Mouse (Mus musculus) left cerebral cortex, adult 8-10 months (tissue): ENCODE measurements around the gene Fbxo40. TPM values are rescaled to one million over a fixed set of nuclear protein-coding genes. Genes with fewer than 3 reads are reported as not detected.

Source experiments
- DNase-seq, 2 experiments: peaks; one replicate each; pipeline ENCODE4 v3.0.0; 2022; ENCODE audit warnings: low spot score in 2 of 2
- total RNA-seq, 4 experiments: library from RNA; stranded (reverse); gene quantifications; 2 replicates each; pipeline ENCODE4 v1.2.4; 2022

The Fbxo40 gene
- under 1 TPM; 0.11 to 0.39 (median 0.32) TPM for total RNA-seq

DNA sequence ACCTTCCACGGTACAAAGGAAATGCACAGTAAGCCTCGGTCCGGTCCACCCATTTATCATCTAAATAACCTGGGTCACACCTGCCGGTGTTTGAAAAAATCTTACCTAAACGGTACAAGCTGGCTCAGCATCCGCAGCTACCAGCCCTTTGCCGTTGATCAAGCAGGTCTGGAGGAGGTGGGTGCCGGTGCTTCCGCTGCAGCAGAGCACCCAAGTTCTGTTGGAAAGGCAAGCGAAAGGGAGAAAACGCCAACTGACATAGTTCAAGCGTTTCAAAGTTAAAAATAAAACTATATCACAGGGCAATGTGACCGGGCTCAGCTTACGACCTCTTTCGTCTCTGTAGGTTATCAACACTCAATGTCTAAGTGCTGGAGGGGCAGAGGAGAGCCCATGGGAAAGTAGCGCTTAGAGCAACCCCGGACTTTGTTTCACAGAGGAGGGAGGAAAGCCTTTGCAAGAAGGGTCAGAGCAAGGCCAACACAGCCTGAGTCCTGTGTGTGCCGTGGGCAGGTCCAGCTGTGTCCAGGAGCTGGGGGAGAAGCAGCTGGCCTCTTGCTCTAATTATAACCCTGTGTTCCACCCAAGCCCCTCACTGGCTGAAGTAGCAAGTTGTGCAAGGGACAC lies at the start of gene Fbxo40:
TSS of gene Fbxo40 (minus strand) at position 469 of the 627 bp plus-strand sequence.
- DNase-seq, result no peak

DNA sequence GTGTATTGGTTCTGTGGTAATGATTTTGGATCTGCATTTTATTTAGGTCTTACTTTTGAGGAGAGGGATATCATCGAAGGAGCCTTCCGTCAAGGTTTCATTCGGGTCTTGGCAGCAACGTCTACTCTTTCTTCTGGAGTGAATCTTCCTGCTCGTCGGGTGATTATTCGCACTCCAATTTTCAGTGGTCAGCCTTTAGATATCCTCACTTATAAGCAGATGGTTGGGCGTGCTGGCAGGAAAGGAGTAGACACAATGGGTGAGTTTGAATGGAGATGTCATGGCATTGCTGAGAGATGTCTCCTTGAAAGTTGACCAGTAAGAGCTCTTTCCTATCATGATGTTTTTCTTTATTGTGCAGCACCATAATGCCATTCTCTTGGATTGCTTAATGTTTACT lies 44.5 kb upstream of the Fbxo40 start:
- no peak for DNase-seq

DNA sequence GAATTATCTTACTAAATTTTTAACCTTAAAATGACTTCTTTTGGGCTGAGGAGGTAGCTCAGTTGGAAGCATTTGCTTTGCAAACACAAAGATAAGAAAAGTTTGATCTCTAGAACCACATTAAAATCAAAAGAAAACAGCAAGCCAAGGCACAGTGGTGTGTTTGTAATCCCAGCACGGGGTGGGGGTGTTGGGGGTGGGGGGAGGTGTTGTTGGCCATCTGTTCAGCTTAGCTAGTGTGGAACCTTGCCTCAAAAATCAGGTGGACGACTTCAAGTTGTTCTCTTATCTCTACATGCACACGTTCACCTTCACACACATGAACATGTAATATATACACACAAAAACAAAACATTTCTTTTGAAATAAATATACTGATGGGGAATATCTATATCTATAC lies 41.7 kb upstream of the Fbxo40 start:
- no peak for DNase-seq

DNA sequence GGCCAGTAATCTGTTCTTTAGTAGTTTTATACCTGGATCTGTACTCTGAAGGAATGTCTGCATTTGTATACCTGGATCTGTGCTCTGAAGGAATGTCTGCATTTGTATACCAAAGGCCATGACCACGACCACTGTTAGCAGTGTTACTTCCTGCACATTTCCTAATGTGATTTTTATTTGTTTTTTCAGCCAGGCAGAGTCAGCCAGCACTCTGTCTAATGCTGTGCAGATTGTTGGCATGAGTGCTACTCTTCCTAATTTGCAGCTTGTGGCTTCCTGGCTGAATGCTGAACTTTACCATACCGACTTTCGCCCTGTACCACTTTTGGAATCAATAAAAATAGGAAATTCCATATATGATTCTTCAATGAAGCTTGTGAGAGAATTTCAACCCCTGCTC lies 37.3 kb upstream of the Fbxo40 start:
- DNase-seq, result no peak

DNA sequence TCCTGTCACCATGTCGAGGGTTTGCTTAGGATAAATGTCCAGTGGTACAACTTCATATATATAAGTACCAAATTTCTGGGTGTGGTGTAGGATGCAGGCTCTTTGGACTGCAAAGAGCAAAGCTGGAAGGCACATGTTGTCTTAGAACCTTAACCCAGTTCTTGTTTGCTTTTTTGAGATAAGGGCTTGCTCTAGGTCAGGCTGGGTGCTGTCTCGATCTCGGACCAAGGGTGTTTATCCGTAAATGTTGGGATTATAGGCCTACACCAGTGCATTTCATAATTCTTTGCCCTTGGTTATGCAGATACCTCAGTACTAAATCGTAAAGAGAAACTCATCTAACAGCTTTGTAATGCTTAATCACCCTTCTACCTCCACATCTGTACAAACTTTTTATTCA lies 22.1 kb upstream of the Fbxo40 start:
- no peak for DNase-seq

DNA sequence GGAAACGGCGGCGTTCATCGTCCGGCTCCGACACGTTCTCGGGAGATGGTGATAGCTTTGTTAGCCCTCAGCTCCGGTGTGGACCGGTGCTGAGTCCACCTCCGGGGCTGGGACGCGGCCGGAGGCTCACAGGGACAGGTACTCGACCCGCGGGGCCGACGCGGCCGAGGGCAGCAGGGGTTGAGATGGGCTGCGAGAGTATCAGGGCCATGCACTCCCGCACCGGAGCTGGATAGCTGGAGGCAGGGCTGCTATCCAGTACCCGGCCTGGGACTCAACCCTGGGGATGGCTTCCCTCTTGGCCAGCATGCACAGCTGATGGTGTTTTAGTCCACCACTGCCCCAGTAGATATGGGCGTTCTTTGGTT lies 21.6 kb upstream of the Fbxo40 start:
- DNase-seq, result no peak

DNA sequence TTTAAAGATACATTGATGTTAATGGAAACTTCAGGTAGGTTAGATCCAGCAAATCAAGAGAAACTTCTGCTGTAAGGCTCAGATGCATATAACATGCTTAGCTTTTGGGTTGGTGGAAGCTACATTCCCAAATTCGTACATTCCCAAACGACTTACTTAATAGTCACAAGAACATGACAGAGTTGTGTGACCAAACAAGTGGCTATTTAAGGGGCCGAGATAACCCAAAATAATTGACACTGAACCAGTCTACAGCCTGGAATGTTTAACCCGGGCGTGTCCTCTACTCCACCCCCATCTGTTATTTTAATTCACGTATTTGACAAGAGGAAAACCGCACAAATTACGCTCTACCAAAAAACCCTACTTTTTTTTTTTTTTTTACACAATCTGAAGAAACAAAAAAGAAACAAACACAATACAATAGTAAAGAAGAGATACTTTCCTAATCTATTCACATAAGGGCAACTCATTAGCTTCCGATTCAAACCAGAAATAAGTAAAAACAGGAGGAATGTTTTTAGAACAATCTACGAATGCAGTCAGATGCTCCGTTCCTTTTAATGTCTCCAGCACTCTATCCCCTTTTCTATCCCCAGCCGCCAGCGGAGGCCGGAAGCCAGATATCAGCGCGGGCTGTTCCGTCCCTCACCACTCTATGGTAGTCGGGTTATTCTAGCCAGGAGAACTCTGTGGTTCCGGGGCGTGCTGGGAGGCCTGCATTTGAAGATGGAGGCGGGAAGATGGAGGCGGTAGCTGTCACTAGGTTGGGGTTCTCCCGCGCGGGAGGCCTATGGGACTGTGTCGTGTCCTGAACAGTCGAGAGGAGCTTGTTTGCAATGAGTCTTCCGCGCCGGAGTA lies 21.0 kb upstream of the Fbxo40 start, which contains the start of gene Polq:
TSS of gene Polq (plus strand) at position 726 of the 861 bp plus-strand sequence.
- DNase-seq, result peak; percentile 85 to 86

DNA sequence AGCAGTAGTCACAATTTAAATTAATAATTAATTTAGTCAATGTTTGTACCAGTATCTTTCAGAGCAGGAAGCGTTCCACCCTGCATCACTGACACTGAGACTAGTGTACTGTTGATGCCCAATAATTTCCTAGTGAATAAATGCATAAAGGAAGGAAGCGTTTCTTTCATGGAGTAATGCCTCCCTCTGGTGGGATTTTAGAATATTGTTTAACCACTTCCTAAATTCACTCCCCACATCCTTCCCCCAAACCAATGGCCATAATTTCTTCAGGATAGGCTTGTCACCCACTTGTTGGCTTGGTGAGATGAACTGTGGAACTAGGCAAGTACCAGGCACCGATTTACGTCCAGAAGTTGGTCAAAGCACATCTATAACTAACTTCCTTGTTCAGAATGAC lies 20.1 kb upstream of the Fbxo40 start:
- peak; percentile 7 to 8 for DNase-seq

DNA sequence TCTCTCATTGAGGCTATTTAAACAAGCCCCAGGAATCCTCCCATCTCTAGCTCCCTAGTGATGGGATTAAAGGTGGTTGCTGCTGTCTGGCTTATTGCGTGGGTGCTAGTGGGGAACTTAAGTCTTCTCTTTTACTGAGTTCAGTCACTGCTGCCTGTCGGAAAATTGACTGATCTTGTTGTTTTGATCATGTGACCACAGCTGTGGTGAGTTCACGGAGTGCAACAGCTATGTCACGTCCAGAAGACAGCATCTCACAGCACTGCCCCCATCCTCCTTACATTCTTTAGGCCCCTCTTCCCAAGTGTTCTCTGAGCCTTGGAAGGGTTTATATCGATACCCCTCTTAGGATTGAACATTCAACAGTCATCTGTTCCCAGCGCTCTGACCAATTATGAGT lies 19.0 kb upstream of the Fbxo40 start:
- no peak for DNase-seq

DNA sequence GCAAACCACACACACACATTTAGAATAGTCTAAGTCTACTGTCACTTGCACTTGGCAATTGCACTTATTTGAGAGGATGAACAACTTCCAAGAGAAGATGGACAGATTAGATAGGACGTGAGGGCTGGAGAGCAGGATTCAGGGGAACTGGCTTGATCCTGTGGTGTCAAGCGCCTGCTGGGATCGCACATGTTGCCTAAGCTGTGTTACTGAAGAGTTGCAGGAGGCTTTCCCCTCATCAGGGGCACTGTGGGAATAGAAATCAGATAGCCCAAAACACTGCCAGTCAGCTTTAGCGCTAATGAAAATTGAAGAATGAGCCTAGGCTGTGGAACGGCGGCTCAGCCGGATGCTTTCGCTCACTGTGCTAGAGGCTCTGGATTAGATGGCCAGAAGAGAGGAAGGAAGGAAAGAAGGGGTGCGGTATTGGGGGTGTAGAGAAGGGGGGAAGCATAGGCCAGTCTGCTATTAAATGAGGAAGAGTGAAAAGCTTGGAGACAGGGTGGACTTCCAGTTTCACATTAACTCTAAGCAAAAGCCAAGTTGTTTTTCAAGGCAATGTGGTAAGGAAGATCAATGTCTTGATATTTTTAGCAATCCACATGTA lies 9.2 kb upstream of the Fbxo40 start:
- no peak for DNase-seq

DNA sequence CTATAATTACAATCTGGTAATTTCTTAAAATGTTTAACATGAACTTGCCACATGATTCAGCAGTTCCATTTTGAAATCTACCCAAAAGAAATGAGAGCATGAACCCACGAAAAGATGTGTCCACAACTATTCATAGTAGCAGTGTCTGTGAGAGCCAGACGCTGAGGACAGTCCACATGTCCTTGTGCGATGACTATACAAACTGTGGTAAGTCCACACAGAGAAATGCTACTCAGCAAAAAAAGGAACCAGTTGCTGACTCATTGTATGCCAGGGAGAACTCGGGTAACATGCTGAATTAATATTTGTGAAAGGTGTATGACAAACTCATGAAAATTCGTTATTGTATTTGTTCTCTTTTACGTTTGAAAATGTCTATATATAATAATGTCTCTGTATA lies 7.4 kb upstream of the Fbxo40 start:
- DNase-seq, result no peak

DNA sequence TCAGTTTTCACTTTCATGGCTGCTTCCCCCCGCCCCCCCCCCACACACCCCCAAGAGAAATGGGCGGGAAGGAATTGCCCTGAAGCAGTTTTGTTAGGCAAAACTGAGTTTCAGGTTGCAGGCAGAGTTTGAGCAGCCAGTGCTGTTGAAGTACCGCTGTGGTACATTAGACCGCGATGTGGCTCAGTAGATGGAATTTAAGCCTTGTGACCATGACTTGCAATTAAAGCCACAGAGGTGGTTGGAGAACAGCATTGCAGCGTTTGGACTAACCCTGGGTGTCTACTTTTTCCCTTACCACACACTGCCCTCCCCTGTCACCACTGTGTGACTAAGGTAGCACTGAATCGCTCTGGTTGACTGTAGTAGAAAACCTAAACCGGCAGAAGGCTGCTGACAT lies 774 bp downstream of the Fbxo40 start:
- no peak for DNase-seq

DNA sequence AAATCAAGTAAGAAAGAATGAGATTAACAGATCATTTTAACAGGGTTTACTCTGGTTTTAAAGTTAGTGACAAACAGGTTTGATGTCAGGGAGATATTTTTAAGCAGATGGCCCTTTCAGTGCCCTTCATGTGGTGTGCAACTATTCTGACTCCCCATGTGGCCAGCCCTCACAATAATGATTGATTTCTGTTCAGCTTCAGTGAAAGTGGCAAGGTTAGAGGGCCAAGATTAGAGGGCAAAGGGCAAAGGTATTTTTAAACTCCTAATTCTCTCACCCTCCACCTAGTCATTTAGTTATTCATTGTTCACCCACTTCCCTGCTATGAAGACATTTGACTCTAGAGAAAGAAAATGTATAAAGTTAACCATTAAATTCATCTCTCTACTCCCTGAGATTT lies 2.2 kb downstream of the Fbxo40 start:
- DNase-seq, result no peak

DNA sequence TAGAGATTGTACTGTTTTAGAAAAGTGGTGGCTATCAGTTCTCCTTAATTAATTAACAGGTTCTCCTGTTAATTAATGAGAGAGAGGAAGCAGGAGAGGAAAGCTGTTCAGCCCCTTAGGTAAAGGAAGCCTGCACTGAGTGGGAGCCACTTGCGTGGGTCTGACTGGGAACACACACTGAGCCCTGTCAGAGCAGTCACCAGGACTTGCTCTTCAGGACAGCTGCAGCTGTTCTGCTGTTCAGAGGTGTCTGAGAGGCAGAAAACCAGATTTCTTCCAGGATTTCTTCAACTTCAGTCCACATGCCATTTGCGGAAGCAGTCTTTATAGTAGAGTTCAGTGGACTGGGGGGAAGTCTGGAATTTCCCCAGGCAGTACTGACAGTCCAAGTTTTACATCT lies 2.9 kb downstream of the Fbxo40 start:
- DNase-seq, result no peak

DNA sequence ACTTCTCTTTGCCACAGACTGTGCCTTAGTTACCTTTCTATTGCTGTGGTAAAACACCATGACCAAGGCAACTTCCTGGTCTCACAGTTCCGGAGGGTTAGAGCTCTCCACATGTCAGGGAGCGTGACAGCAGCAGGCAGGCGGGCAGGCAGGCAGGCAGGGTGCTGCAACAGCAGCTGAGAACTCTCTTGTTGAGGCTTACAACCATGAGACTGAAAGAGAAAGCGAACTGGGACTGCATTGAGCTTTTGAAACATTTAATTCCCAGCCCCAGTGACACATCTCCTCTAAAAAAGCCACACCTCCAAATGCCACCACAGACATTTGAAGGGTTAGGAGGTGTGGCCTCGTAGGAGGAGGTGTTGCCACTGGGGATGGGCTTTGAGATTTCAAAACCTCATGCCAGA lies 4.6 kb downstream of the Fbxo40 start:
- DNase-seq, result no peak

DNA sequence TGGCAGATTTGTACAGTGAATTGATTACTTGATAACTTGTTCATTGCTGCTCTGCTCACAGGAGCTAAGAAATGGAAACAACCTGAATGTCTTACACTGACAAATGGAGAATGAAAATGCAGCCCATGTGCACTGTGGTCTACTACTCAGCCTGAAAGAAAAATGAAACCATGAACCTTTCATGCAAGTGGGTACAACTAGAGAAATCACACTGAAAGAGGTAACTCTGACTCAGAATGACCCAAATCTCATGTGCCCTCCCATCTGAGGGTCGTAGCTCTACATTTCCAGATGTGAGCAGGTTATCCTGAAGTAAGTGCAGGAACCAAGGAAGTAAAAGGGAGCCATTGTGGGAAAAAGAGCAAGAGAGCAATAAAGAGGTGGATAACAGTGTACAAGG lies 6.5 kb downstream of the Fbxo40 start:
- no peak for DNase-seq

DNA sequence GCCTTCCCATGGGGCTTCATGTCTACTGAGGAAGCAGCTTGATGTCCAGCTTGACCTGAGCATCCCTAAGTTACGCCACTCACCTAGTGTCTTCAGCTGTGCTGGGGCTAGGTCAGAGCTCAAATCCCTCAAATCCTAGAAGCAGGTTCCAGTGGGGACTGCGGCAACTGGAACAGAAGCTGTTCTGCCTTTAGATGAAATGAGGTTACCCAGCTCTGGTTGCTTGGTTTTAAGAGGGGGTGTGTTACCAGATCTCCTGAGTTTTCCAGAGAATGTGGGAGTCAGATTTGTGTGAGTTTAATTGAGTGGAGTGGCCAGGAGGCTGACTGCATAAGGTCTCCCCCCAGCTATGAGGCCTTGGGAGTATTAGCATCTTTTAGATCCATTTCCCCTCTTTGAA lies 11.1 kb downstream of the Fbxo40 start:
- DNase-seq, result no peak

DNA sequence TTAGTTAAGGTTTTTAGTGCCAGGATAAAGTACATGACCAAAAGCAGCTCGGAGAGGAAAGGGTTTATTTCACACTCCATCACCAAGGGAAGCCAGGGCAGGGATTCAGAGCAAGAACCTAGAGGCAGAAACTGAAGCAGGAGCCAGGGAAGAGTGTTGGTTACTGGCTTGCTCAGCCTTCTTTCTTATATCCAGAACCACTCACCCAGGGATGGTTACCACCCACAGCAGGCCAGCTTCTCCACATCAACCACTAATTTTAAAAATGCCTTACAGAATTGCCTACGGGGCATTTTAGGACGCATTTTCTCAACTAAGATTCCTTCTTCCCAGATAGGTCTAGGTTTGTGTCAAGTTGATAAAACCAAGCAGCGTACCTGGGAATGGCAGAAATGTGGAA lies 26.9 kb downstream of the Fbxo40 start:
- no peak for DNase-seq

DNA sequence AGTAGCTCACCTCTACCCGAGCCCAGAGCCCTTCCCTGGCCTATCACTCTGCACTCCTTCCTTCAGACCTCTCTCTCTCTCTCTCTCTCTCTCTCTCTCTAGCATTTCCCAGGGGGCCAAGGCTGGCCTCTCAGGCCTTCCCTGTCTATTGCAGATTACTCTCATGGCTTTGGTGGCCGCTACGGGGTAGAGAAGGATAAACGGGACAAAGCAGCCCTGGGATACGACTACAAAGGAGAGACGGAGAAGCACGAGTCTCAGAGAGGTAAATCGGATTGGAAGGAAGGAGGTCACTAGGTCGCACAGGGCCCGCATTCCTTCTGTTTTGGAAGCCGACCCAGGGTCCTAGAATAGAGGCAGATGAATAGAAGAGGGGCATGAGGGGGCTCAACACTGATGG lies 35.2 kb downstream of the Fbxo40 start:
- DNase-seq, result no peak

DNA sequence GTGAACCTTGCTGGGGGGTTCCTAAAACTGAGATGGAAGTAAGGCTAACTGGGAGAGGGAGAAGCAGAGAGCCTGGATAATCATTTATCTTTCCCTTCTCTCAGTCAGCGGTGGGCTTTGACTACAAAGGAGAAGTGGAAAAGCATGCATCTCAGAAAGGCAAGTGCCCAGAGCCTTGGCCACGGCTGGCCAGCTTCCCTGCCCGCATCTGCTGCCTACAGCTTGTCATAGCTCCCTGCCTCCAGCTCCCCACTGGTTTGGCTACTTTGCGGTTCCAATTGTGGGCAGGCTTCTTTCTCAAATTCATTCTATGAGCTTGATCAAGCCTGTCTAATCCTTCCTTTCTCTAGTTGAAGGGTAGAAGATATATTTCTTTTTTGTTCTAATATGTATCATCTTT lies 39.2 kb downstream of the Fbxo40 start:
- DNase-seq, result no peak

DNA sequence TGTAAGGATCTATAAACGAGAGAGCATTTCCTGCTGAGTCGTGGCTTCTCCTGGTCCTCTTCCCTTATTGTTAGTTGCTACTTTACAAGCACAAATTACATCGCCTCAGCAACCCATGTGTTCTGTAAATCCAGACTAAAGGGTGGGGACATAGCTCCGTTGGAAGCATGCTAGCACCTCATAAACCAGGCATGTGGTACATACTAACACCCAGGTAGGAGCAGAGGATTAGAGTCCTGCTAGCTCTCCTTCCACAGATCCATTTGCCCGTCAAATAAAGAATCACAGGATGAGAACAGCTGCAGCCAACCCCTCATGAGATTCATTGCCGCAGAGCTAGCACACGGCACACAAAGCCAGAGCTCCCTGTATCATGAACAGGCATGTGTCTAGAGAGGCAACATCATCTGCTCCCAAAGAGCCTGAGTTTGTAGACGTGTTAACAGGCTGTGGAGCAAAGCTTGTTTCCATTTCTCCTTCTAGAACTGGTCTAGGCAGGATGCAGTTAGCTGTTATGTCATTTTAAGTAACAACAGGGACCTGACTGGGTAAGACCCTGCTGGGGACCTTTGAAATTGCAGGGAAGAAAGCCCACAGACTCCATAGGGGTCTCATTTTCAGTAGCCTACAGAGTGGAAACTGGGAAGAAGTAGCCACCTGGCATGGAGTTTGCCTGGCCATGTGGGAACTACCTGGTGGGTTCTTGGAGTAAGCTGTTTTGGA lies 40.5 kb downstream of the Fbxo40 start:
- no peak for DNase-seq

DNA sequence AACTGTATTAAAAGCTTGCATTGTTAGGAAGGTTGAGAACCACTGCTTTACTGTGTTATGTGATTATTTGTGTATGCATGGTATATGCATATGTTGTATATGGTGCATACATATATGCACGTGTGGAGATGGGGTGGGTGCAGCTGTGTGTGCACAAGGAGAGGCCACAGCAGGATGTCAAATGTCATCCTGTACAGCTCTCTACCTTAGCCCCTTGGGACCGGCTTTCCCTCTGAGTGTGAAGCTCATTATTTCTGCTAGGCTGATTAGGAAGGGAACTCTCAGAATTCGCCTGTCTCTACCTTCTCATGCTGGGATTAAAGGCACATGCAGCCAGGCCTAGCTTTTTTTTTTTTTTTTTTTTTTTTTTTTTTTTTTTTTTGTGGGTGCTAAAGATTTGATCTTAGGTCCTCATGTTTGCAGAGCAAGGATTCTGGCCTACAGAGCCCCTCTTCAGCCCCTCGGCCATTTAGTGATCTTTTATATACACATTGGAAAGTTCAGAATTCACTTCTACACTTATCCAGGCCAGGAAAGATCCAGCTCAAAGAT lies 42.5 kb downstream of the Fbxo40 start:
- no peak for DNase-seq
